Mouse (Mus musculus) kidney, embryonic 16.5 days (tissue): ENCODE data around the gene Ankrd34a. TPM values are rescaled to one million over a fixed set of nuclear protein-coding genes. Genes with fewer than 3 reads are reported as not detected.
A peak's percentile ranks its signal among the peaks of the same experiment; 100 is the strongest.

ENCODE experiments used
- ATAC-seq: fragments of 200-750 bp; cut with Nextera tagmentation; 2 replicates; pipeline ENCODE4 v1.8.0; 2017; ENCODE audit warnings: moderate TSS enrichment; ENCODE audit not compliant: low FRiP score, low TSS enrichment
- H3K27ac ChIP-seq: fragments of 300-500 bp; sonication (generic); 2 replicates; pipeline ENCODE4 v1.5.1; 2014; ENCODE audit warnings: low read length
- H3K27me3 ChIP-seq: fragments of 300-500 bp; sonication (generic); 2 replicates; pipeline ENCODE4 v1.6.1; 2014; ENCODE audit warnings: low read length, control low read depth, mixed read lengths; ENCODE audit not compliant: insufficient read depth
- H3K36me3 ChIP-seq: fragments of 300-500 bp; sonication (generic); 2 replicates; pipeline ENCODE4 v1.6.1; 2014; ENCODE audit warnings: low read length, control low read depth, mixed read lengths; ENCODE audit not compliant: insufficient read depth
- H3K4me1 ChIP-seq: fragments of 300-500 bp; sonication (generic); 2 replicates; pipeline ENCODE4 v1.6.1; 2014; ENCODE audit warnings: low read length, control low read depth, mixed read lengths; ENCODE audit not compliant: insufficient read depth
- H3K4me2 ChIP-seq: fragments of 300-500 bp; sonication (generic); replicated peaks from 2 replicates; pipeline ENCODE4 v1.6.1; 2014; ENCODE audit warnings: low read depth, low read length
- H3K4me3 ChIP-seq: fragments of 300-500 bp; sonication (generic); 2 replicates; pipeline ENCODE4 v1.5.1; 2014; ENCODE audit warnings: mild to moderate bottlenecking, low read length
- H3K9ac ChIP-seq: fragments of 300-500 bp; sonication (generic); replicated peaks from 2 replicates; pipeline ENCODE4 v1.6.1; 2014; ENCODE audit warnings: low read length
- H3K9me3 ChIP-seq: fragments of 300-500 bp; sonication (generic); 2 replicates; pipeline ENCODE4 v1.6.1; 2016; ENCODE audit warnings: low read length, control low read depth
- WGBS: fragments of 180-500 bp; shearing (Covaris S2); extraction: QIAGEN DNeasy Blood & Tissue Kit; methylation state at CpG from one replicate; pipeline ENCODE4 v1.1.7; 2014; 5-methylcytosine and 5-hydroxymethylcytosine counted together
- polyA plus RNA-seq: library from polyadenylated mRNA; unstranded; fragments of >200 nt; fragmentation: Nextera tagmentation; extraction: Ambion mirVana; gene quantifications from 2 replicates; pipeline ENCODE4 v1.2.1, GENCODE M21; 2015

Gene Ankrd34a
- polyA plus RNA-seq, 1 experiment from 2014 or later: 2.2 TPM

GRCm38 (mm10) chr3:96561946-96562681 is 34.3 kb upstream of the Ankrd34a start:
- peak overlapping the region; percentile 84 for H3K27ac ChIP-seq
- peaks cover 47% of the 10 kb centered on the region for H3K4me1 ChIP-seq
- H3K36me3 ChIP-seq: peaks cover 20% of the 10 kb centered on the region
- peak overlapping the region; percentile 73 for H3K4me2 ChIP-seq
- ATAC-seq: no peak
- H3K27me3 ChIP-seq: no peaks in the 10 kb centered on the region
- WGBS: 31% methylated on average over 10 of the region's 10 CpGs
- no peaks in the 10 kb centered on the region for H3K9me3 ChIP-seq
- H3K9ac ChIP-seq: peak overlapping the region; percentile 56
- peak overlapping the region; percentile 93 for H3K4me3 ChIP-seq

GRCm38 (mm10) chr3:96563267-96563666 is 33.2 kb upstream of the Ankrd34a start:
- Histone ChIP-seq H3K27ac (peak overlapping the region; percentile 86; the same call in 1 of the 2 replicates), H3K4me1 (peaks cover 46% of the 10 kb centered on the region)

GRCm38 (mm10) chr3:96563911-96564632 is 32.4 kb upstream of the Ankrd34a start:
- Histone ChIP-seq H3K9me3 (no peaks in the 10 kb centered on the region), H3K36me3 (peaks cover 20% of the 10 kb centered on the region), H3K4me2 (peak overlapping the region; percentile 36), H3K27me3 (no peaks in the 10 kb centered on the region), H3K27ac (peak overlapping the region; percentile 86), H3K4me1 (peaks cover 46% of the 10 kb centered on the region), H3K9ac (peak overlapping the region; percentile 33; the same call in 1 of the 2 replicates), H3K4me3 (no peak overlapping the region; the same call in 1 of the 2 replicates)
- 29% methylated on average over 10 of the region's 10 CpGs for whole genome bisulfite sequencing
- ATAC-seq: peak; percentile 46

More at GRCm38 (mm10) chr3:96563267-96563666, 33.2 kb upstream of the Ankrd34a start:
- Histone ChIP-seq H3K36me3 (peaks cover 20% of the 10 kb centered on the region), H3K9me3 (no peaks in the 10 kb centered on the region), H3K4me3 (no peak overlapping the region), H3K9ac (no peak overlapping the region), H3K27me3 (no peaks in the 10 kb centered on the region), H3K4me2 (no peak overlapping the region)
- WGBS: 89% methylated on average over 8 of the region's 8 CpGs
- ATAC-seq: no peak

GRCm38 (mm10) chr3:96564633-96565032 is 31.8 kb upstream of the Ankrd34a start:
- H3K4me1 ChIP-seq: peaks cover 42% of the 10 kb centered on the region
- ATAC-seq: peak; percentile 47
- no peak overlapping the region; the same call in 1 of the 2 replicates for H3K4me3 ChIP-seq
- peak overlapping the region; percentile 86 for H3K27ac ChIP-seq
- 14% methylated on average over 7 of the region's 7 CpGs for WGBS
- peak overlapping the region; percentile 36 for H3K4me2 ChIP-seq
- peaks cover 18% of the 10 kb centered on the region for H3K36me3 ChIP-seq
- H3K9me3 ChIP-seq: no peaks in the 10 kb centered on the region
- H3K9ac ChIP-seq: peak overlapping the region; percentile 33; the same call in 1 of the 2 replicates
- H3K27me3 ChIP-seq: no peaks in the 10 kb centered on the region

- ATAC-seq: no peak
- Histone ChIP-seq H3K4me2 (0 out of 2 replicates have a peak overlapping the region, but pooled peaks have one; percentile 36), H3K36me3 (peaks cover 14% of the 10 kb centered on the region), H3K9me3 (no peaks in the 10 kb centered on the region), H3K4me1 (peaks cover 37% of the 10 kb centered on the region), H3K9ac (no peak overlapping the region), H3K4me3 (no peak overlapping the region), H3K27ac (peak overlapping the region; percentile 86), H3K27me3 (no peaks in the 10 kb centered on the region)
- WGBS: 98% methylated on average over 2 of the region's 3 CpGs
Measured at GRCm38 (mm10) chr3:96565105-96565504, 31.3 kb upstream of the Ankrd34a start.

- H3K4me1 ChIP-seq: peaks cover 25% of the 10 kb centered on the region
- H3K27ac ChIP-seq: 0 out of 2 replicates have a peak overlapping the region, but pooled peaks have one; percentile 29
- H3K9me3 ChIP-seq: no peaks in the 10 kb centered on the region
- 70% methylated on average over 8 of the region's 8 CpGs for WGBS
- no peak overlapping the region for H3K4me2 ChIP-seq
- no peak overlapping the region for H3K9ac ChIP-seq
- H3K4me3 ChIP-seq: no peak overlapping the region
- no peak for ATAC-seq
- no peaks in the 10 kb centered on the region for H3K27me3 ChIP-seq
- H3K36me3 ChIP-seq: no peaks in the 10 kb centered on the region
Measured at GRCm38 (mm10) chr3:96566661-96567450, 29.6 kb upstream of the Ankrd34a start.

GRCm38 (mm10) chr3:96568605-96569004 is 27.8 kb upstream of the Ankrd34a start:
- peaks cover 22% of the 10 kb centered on the region for H3K4me1 ChIP-seq
- H3K36me3 ChIP-seq: no peaks in the 10 kb centered on the region
- H3K4me3 ChIP-seq: no peak overlapping the region
- no peak for ATAC-seq
- H3K9me3 ChIP-seq: no peaks in the 10 kb centered on the region
- peak overlapping the region; percentile 15; the same call in 1 of the 2 replicates for H3K27ac ChIP-seq
- no peaks in the 10 kb centered on the region for H3K27me3 ChIP-seq
- 71% methylated on average over 8 of the region's 8 CpGs for WGBS
- no peak overlapping the region for H3K4me2 ChIP-seq
- H3K9ac ChIP-seq: no peak overlapping the region

GRCm38 (mm10) chr3:96569506-96569905 is 26.9 kb upstream of the Ankrd34a start:
- no peak for ATAC-seq
- H3K9ac ChIP-seq: no peak overlapping the region
- H3K9me3 ChIP-seq: no peaks in the 10 kb centered on the region
- peaks cover 15% of the 10 kb centered on the region for H3K4me1 ChIP-seq
- H3K27ac ChIP-seq: no peak overlapping the region
- H3K36me3 ChIP-seq: no peaks in the 10 kb centered on the region
- WGBS: 91% methylated on average over 13 of the region's 13 CpGs
- no peak overlapping the region for H3K4me3 ChIP-seq
- H3K4me2 ChIP-seq: no peak overlapping the region
- H3K27me3 ChIP-seq: no peaks in the 10 kb centered on the region

- peak overlapping the region; percentile 63; the same call in 1 of the 2 replicates for H3K27ac ChIP-seq
- no peak overlapping the region for H3K4me3 ChIP-seq
- H3K36me3 ChIP-seq: no peaks in the 10 kb centered on the region
- peaks cover 11% of the 10 kb centered on the region for H3K4me1 ChIP-seq
- H3K27me3 ChIP-seq: no peaks in the 10 kb centered on the region
- WGBS: 89% methylated on average over 11 of the region's 11 CpGs
- H3K9me3 ChIP-seq: no peaks in the 10 kb centered on the region
- no peak overlapping the region for H3K9ac ChIP-seq
- no peak for ATAC-seq
- H3K4me2 ChIP-seq: no peak overlapping the region
Measured at GRCm38 (mm10) chr3:96569966-96570605, 26.4 kb upstream of the Ankrd34a start.
